ENCODE assay signal across 37 mouse cellular contexts in the genomic region with DNA sequence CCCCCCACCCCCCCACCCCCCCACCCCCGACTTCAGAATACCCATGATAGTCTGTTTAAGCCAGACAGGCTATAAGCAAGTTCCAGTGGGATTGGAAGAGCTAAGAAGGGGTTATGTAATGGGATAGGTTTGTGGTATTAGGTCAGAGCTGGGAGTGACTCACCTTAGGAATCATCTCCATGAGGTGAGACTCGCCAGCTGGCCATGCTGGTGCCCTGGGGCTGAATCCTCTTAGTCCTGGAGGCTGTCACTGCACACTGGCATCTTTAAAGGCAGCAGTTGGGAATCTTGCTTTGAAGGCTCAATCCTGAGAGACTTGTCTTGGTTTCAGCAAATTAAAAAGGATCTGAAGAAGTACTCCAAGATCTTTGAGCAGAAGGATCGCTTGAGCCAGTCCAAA. TPM values are rescaled to one million over a fixed set of nuclear protein-coding genes. Genes with fewer than 3 reads are reported as not detected.
DNase-seq lines count a peak whose midpoint lies in the region; ATAC-seq and TF ChIP-seq lines count a peak whose summit lies in the region.
"Had no signal": no experiment of that assay in that cellular context is flagged by ENCODE, and none has a peak within 500 bp of the region (broad histone marks: within the 10 kb centered on the region; RNA-seq: fewer than 3 reads in every experiment).

No protein-coding gene starts in this region.

- intact Hi-C loops in gastrocnemius, adult 2 months (cut with DNase I): no loop called here
- intact Hi-C loops in left cerebral cortex, postnatal 14 days (cut with DNase I): no loop called here

- H3K27me3 ChIP-seq in Patski: no peaks in the 10 kb centered on the region
- H3K27me3 ChIP-seq: embryonic facial prominence, embryonic 13.5 days; heart, embryonic 13.5 days; midbrain, embryonic 15.5 days; neural tube, embryonic 15.5 days had no signal

- H3K27ac ChIP-seq in gastrocnemius, adult 2 months: no peak overlapping the region
- H3K27ac ChIP-seq: embryonic facial prominence, embryonic 13.5 days; heart, embryonic 13.5 days; hindbrain, embryonic 14.5 days; liver, embryonic 14.5 days; midbrain, embryonic 10.5 days; midbrain, embryonic 15.5 days; neural tube, embryonic 15.5 days; stomach, postnatal 0 days had no signal

- POLR2A ChIA-PET in Patski (lab: Charles Lee): no interaction called here

- no peak for ATAC-seq in Patski
- ATAC-seq: forebrain, embryonic 16.5 days; intestine, postnatal 0 days; midbrain, embryonic 15.5 days had no signal

- CTCF ChIA-PET in Patski (lab: Charles Lee): interaction anchor here (1.5 kb wide), 1 partner anchor 10 kb away, joined by 4 read pairs; no protein-coding TSS in a partner anchor

- no peak for TF ChIP-seq CTCF in gastrocnemius, adult 2 months (IDR thresholded peaks at IDR 0.05)
- TF ChIP-seq CTCF in Patski (IDR thresholded peaks at IDR 0.05): no peak

- H3K4me3 ChIP-seq in gastrocnemius, adult 2 months: no peak overlapping the region
- H3K4me3 ChIP-seq: embryonic facial prominence, embryonic 13.5 days; heart, embryonic 13.5 days; midbrain, embryonic 10.5 days; midbrain, embryonic 15.5 days; neural tube, embryonic 15.5 days had no signal

- DNase-seq in adrenal gland, postnatal 36 days: peak; percentile 46 to 49
- no peak for DNase-seq in adrenal gland, adult 8-10 months
- DNase-seq in gastrocnemius, adult 2 months: peak; percentile 44
- DNase-seq in gastrocnemius, adult 18-20 months (ENCODE audit: low spot score): no peak
- peak; percentile 49 for DNase-seq in Patski (ENCODE audit: low read depth, low spot score)
- peak; percentile 29 to 61 for DNase-seq in cerebellum, postnatal 25 days
- no peak for DNase-seq in lung, adult 18-20 months
- no peak for DNase-seq in left cerebral cortex, postnatal 14 days (ENCODE audit: low spot score in 2 of 2)
- DNase-seq: B cell, adult 2 months; gastrocnemius, postnatal 10 days; heart, postnatal 10 days; kidney, adult 9 months; kidney, postnatal 10 days; layer of hippocampus, postnatal 36 days; liver; lung, embryonic 14.5 days; lung, postnatal 14 days; right cerebral cortex, adult 18-20 months; spleen, adult 18-20 months; thymus, adult 18-20 months had no signal

- in situ Hi-C loops in Patski (cut with MboI; ENCODE audit: low pct_unique_long_range_greater_than_20kb): no loop called here

RNA-seq across cellular contexts. Expression of a gene that starts 4.0 kb away (rescaled TPM):
- under 1 TPM in 1 of 2 experiments, not detected in 1; 0.16 TPM for total RNA-seq in adrenal gland, postnatal 36 days (2021)
- total RNA-seq in adrenal gland, adult 8-10 months (2022): under 1 TPM in 3 of 4 experiments, not detected in 1; 0.15 to 0.24 (median 0.22) TPM
- not detected for total RNA-seq in gastrocnemius, adult 2 months (2021)
- not detected for total RNA-seq in gastrocnemius, adult 18-20 months (2021)
- polyA plus RNA-seq in Patski (2021): not detected
- not detected for total RNA-seq in left cerebral cortex, postnatal 14 days (2021)
- total RNA-seq: common myeloid progenitor, adult 5-6 weeks; gastrocnemius, postnatal 10 days; heart, adult 8-10 months; heart, postnatal 10 days; hematopoietic stem cell, adult 5-6 weeks; layer of hippocampus, postnatal 36 days had no signal
- polyA plus RNA-seq: embryonic facial prominence, embryonic 13.5 days; forebrain, embryonic 11.5 days; forebrain, embryonic 16.5 days; gonadal fat pad, adult 2 months; hindbrain, embryonic 14.5 days; large intestine, adult 2 months; limb, embryonic 11.5 days; lung, embryonic 14.5 days; midbrain, embryonic 10.5 days; midbrain, embryonic 15.5 days; neural tube, embryonic 15.5 days; stomach, postnatal 0 days had no signal

RNA-seq across cellular contexts. Expression of a gene that starts 22.3 kb away (rescaled TPM):
- 100 to 1,000 TPM; 175 to 197 TPM for total RNA-seq in adrenal gland, postnatal 36 days (2021)
- total RNA-seq in adrenal gland, adult 8-10 months (2022): 100 to 1,000 TPM; 162 to 201 (median 183) TPM
- 10 to 100 TPM; 79.7 to 80.3 TPM for total RNA-seq in gastrocnemius, adult 2 months (2021)
- 10 to 100 TPM; 78.9 to 84.5 TPM for total RNA-seq in gastrocnemius, adult 18-20 months (2021)
- polyA plus RNA-seq in Patski (2021): 258 TPM
- total RNA-seq in left cerebral cortex, postnatal 14 days (2021): 100 to 1,000 TPM; 108 to 109 TPM

RNA-seq across cellular contexts. Expression of a gene that starts 52.3 kb away (rescaled TPM):
- 10 to 100 TPM; 16.7 to 20.7 TPM for total RNA-seq in adrenal gland, postnatal 36 days (2021)
- 10 to 100 TPM; 14.8 to 21.0 (median 18.5) TPM for total RNA-seq in adrenal gland, adult 8-10 months (2022)
- 1 to 10 TPM; 8.0 to 9.5 TPM for total RNA-seq in gastrocnemius, adult 2 months (2021)
- total RNA-seq in gastrocnemius, adult 18-20 months (2021): 10 to 100 TPM in 1 of 2 experiments, 1 to 10 TPM in 1; 8.0 to 10.7 TPM
- 26.3 TPM for polyA plus RNA-seq in Patski (2021)
- total RNA-seq in left cerebral cortex, postnatal 14 days (2021): 10 to 100 TPM; 15.7 to 18.8 TPM

Comparison
In these comparisons a context has a peak if more than half of its experiments do, and no peak if none do; other contexts are left out.
1. DNase-seq: peak in adrenal gland, postnatal 36 days (2 of 2), gastrocnemius, adult 2 months (single experiment), Patski (single experiment) and cerebellum, postnatal 25 days (2 of 2); none in adrenal gland, adult 8-10 months (single experiment), gastrocnemius, adult 18-20 months (single experiment), lung, adult 18-20 months (0 of 2) and left cerebral cortex, postnatal 14 days (0 of 2).